Mouse (Mus musculus): Measurements from ENCODE around the gene Abhd17b. TPM values are rescaled to one million over a fixed set of nuclear protein-coding genes. Genes with fewer than 3 reads are reported as not detected.
"Not testable (repeated sequence)": the region's sequence is repeated elsewhere in the genome, so short reads cannot be mapped to it uniquely, and the experiment has no call there.

The Abhd17b gene
- 21.9 and 28.3 TPM in 2 replicates for polyA plus RNA-seq (2015; fragmentation: Nextera tagmentation; extraction: Ambion mirVana)

GRCm38 (mm10) chr19:21653172-21653981 lies at the start of gene Abhd17b:
Gene Abhd17b, plus strand, starts transcription at chr19:21653185.
- WGBS, result under 1% methylated on average over 96 of the region's 105 CpGs
- H3K4me1 ChIP-seq, result peaks cover 18% of the 10 kb centered on the region
- no peaks in the 10 kb centered on the region for H3K36me3 ChIP-seq
- H3K9me3 ChIP-seq, result no peaks in the 10 kb centered on the region
- peak within 1 kb of the TSS; percentile 88 for H3K4me3 ChIP-seq
- no peaks in the 10 kb centered on the region for H3K27me3 ChIP-seq
- H3K4me2 ChIP-seq, result peak within 1 kb of the TSS; percentile 71
- ATAC-seq (ENCODE audit: insufficient number of reproducible peaks, low FRiP score, low TSS enrichment, low read depth), result peak; percentile 21; the same call in 1 of the 2 replicates
- H3K27ac ChIP-seq, result peak within 1 kb of the TSS; percentile 97
- peak within 1 kb of the TSS; percentile 88 for H3K9ac ChIP-seq

DNA sequence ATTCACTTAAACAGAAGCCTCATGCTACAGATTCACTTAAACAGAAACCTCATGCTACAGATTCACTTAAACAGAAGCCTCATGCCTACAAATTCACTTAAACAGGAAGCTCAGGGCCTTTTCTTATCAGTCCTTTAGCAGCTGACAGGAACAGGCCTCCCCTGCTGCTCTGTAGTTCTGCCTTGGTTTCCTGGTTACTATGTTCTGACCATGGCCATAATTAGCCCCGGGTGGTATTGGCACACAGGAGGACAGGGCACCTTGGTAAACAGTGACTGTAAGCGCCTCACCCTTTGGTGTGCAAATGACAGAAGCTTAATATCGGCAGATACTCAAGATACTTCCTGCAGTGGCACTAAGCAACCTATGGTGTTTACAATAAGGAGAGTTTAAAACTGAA lies 49.1 kb upstream of the Abhd17b start:
- Histone ChIP-seq H3K27ac (no peak overlapping the region), H3K27me3 (no peaks in the 10 kb centered on the region), H3K9me3 (no peaks in the 10 kb centered on the region), H3K9ac (no peak overlapping the region), H3K4me3 (no peak overlapping the region), H3K4me2 (no peak overlapping the region), H3K4me1 (peaks cover 11% of the 10 kb centered on the region), H3K36me3 (no peaks in the 10 kb centered on the region)
- WGBS, result 73% methylated on average over 3 of the region's 3 CpGs
- no peak for ATAC-seq (ENCODE audit: insufficient number of reproducible peaks, low FRiP score, low TSS enrichment, low read depth)

DNA sequence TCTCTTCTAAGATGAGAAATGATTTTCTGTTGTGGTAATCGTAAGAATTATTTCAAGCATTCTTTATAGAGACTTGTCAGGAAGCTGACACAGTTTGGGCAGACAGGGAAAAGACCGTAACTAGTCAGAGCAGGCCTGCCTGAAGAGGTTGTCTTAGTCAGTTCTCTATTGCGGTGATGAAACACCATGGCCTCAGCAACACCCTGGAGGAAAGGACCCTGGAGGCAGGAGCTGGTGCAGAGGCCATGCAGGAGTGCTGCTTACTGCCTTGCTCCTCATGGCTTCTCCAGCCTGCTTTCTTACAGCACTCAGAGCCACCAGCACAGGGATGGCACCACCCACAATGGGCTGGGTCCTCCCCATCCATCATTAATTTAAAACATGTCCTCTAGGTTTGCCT lies 47.7 kb upstream of the Abhd17b start:
- 66% methylated on average over 3 of the region's 3 CpGs for WGBS
- Histone ChIP-seq H3K9ac (no peak overlapping the region), H3K4me3 (no peak overlapping the region), H3K27me3 (no peaks in the 10 kb centered on the region), H3K9me3 (no peaks in the 10 kb centered on the region), H3K36me3 (no peaks in the 10 kb centered on the region), H3K4me2 (no peak overlapping the region), H3K27ac (no peak overlapping the region), H3K4me1 (peaks cover 5% of the 10 kb centered on the region)
- ATAC-seq (ENCODE audit: insufficient number of reproducible peaks, low FRiP score, low TSS enrichment, low read depth), result no peak

DNA sequence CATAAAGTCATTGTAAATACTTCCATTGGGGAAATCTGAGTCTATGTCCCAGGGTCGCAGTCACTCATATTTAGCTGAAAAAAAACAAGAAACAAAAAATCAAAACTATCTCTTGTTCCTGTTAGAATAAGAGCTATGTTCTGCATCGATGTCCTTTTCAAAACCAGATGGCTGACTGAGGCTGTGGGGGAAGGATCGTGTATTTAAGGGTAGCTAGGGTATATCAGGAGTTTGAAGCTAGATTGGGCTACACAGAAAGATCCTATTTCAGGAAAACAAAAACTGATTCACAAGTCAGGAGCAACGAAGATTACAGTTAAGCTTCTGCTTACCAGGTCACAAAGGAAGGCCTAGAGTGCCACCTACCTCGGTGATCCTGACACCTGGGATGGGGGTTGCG lies 42.7 kb upstream of the Abhd17b start:
- Histone ChIP-seq H3K27me3 (no peaks in the 10 kb centered on the region), H3K9me3 (no peaks in the 10 kb centered on the region), H3K9ac (no peak overlapping the region), H3K4me1 (no peaks in the 10 kb centered on the region), H3K4me2 (no peak overlapping the region), H3K27ac (no peak overlapping the region), H3K36me3 (no peaks in the 10 kb centered on the region), H3K4me3 (no peak overlapping the region)
- ATAC-seq (ENCODE audit: insufficient number of reproducible peaks, low FRiP score, low TSS enrichment, low read depth), result no peak
- WGBS, result 76% methylated on average over 6 of the region's 6 CpGs

DNA sequence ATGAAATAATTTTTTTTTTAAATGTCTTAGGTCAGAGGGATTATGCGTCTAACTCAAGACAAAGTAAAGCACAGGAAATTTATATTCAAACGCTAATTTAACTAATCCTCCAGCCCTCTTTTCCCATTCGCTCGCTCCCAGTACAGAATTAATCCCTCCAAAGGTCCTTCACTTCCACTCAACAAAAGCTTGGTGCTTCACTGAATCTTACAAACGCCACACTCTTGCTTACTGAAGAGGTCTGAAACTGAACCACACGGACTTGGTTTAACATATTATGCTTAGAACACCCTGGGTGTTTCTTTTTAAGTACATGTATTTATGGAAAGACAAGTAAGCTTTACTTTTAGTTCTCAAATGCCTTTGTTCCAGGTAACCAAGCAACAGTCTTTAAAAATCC lies 41.7 kb upstream of the Abhd17b start:
- Histone ChIP-seq H3K4me1 (no peaks in the 10 kb centered on the region), H3K27me3 (no peaks in the 10 kb centered on the region), H3K9ac (no peak overlapping the region), H3K4me3 (no peak overlapping the region), H3K4me2 (no peak overlapping the region), H3K36me3 (no peaks in the 10 kb centered on the region), H3K9me3 (no peaks in the 10 kb centered on the region), H3K27ac (no peak overlapping the region)
- 68% methylated on average over 6 of the region's 6 CpGs for WGBS
- no peak for ATAC-seq (ENCODE audit: insufficient number of reproducible peaks, low FRiP score, low TSS enrichment, low read depth)

- no peak for ATAC-seq (ENCODE audit: insufficient number of reproducible peaks, low FRiP score, low TSS enrichment, low read depth)
These were observed 41.0 kb upstream of the Abhd17b start for GRCm38 (mm10) chr19:21611725-21612575.

GRCm38 (mm10) chr19:21615801-21616200 lies 37.2 kb upstream of the Abhd17b start:
- H3K9ac ChIP-seq, result no peak overlapping the region
- no peak for ATAC-seq (ENCODE audit: insufficient number of reproducible peaks, low FRiP score, low TSS enrichment, low read depth)
- peaks cover 6% of the 10 kb centered on the region; the same call in 1 of the 2 replicates for H3K36me3 ChIP-seq
- no peak overlapping the region for H3K4me2 ChIP-seq
- no peaks in the 10 kb centered on the region for H3K9me3 ChIP-seq
- H3K4me1 ChIP-seq, result no peaks in the 10 kb centered on the region
- no peak overlapping the region for H3K4me3 ChIP-seq
- no peak overlapping the region for H3K27ac ChIP-seq
- WGBS, result 91% methylated on average over 3 of the region's 3 CpGs
- no peaks in the 10 kb centered on the region for H3K27me3 ChIP-seq

More at GRCm38 (mm10) chr19:21611725-21612575, 41.0 kb upstream of the Abhd17b start:
- no peaks in the 10 kb centered on the region for H3K4me1 ChIP-seq
- no peak overlapping the region for H3K27ac ChIP-seq
- no peaks in the 10 kb centered on the region for H3K9me3 ChIP-seq
- WGBS, result 88% methylated on average over 9 of the region's 9 CpGs
- H3K9ac ChIP-seq, result no peak overlapping the region
- no peaks in the 10 kb centered on the region for H3K36me3 ChIP-seq
- no peak overlapping the region for H3K4me3 ChIP-seq
- H3K27me3 ChIP-seq, result no peaks in the 10 kb centered on the region
- no peak overlapping the region for H3K4me2 ChIP-seq

- no peak for ATAC-seq (ENCODE audit: insufficient number of reproducible peaks, low FRiP score, low TSS enrichment, low read depth)
- H3K27me3 ChIP-seq, result no peaks in the 10 kb centered on the region
- H3K4me3 ChIP-seq, result no peak overlapping the region
- no peak overlapping the region for H3K27ac ChIP-seq
- H3K4me1 ChIP-seq, result no peaks in the 10 kb centered on the region; the same call in 1 of the 2 replicates
- 67% methylated on average over 3 of the region's 3 CpGs for WGBS
- no peaks in the 10 kb centered on the region for H3K36me3 ChIP-seq
- no peak overlapping the region for H3K9ac ChIP-seq
- no peaks in the 10 kb centered on the region for H3K9me3 ChIP-seq
- H3K4me2 ChIP-seq, result no peak overlapping the region
These were observed 29.4 kb upstream of the Abhd17b start for GRCm38 (mm10) chr19:21623410-21624147.

GRCm38 (mm10) chr19:21624148-21624535 lies 28.8 kb upstream of the Abhd17b start:
- H3K27me3 ChIP-seq, result no peaks in the 10 kb centered on the region
- no peaks in the 10 kb centered on the region for H3K9me3 ChIP-seq
- WGBS, result 88% methylated on average over 4 of the region's 4 CpGs

DNA sequence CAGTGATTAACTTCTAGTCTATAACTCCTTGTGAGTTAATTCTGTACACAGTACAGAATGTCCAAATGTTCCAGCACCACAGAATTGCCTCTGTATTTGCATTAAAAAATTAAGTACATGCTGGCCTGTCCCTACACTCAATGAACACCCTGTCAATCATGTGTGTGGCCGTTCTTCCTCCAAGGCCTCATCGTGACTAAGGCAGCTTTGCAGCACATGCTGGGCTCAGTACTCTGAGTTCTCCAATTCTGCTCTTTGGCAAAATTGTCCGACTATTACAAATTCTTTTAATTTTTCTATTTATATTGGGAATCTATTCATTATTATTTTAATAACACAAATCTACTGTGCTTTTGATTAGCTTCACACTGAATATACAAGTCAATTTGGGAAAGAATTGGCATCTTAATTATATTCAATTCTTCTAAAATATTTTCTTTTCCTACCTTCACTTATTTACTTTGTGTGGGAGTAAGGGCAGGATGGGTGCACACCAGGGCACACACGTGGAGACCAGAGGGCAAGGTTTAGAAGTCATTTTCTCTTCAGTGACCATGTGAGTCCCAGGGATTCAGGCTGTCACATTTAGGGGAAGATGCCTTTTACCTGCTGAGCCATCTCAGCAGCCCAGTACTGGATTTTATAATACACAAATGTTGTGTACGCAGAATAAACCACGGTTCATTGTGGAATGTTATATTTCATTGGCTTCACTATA lies 26.6 kb upstream of the Abhd17b start:
- H3K4me1 ChIP-seq, result peaks cover 2% of the 10 kb centered on the region
- H3K27ac ChIP-seq, result no peak overlapping the region
- 85% methylated on average over 6 of the region's 6 CpGs for WGBS

More at GRCm38 (mm10) chr19:21624148-21624535, 28.8 kb upstream of the Abhd17b start:
- ATAC-seq (ENCODE audit: insufficient number of reproducible peaks, low FRiP score, low TSS enrichment, low read depth), result no peak
- H3K4me1 ChIP-seq, result no peaks in the 10 kb centered on the region; the same call in 1 of the 2 replicates
- no peak overlapping the region for H3K4me3 ChIP-seq
- H3K9ac ChIP-seq, result no peak overlapping the region
- H3K27ac ChIP-seq, result no peak overlapping the region
- no peaks in the 10 kb centered on the region for H3K36me3 ChIP-seq
- no peak overlapping the region for H3K4me2 ChIP-seq

GRCm38 (mm10) chr19:21628440-21628839 lies 24.5 kb upstream of the Abhd17b start:
- not testable (repeated sequence) for H3K36me3 ChIP-seq; H3K4me3 ChIP-seq; H3K27me3 ChIP-seq; H3K9ac ChIP-seq; ATAC-seq (ENCODE audit: insufficient number of reproducible peaks, low FRiP score, low TSS enrichment, low read depth); H3K9me3 ChIP-seq; H3K4me1 ChIP-seq; H3K4me2 ChIP-seq; H3K27ac ChIP-seq
- 52% methylated on average over 11 of the region's 11 CpGs for WGBS

More for the DNA sequence above, 26.6 kb upstream of the Abhd17b start:
- no peak for ATAC-seq (ENCODE audit: insufficient number of reproducible peaks, low FRiP score, low TSS enrichment, low read depth)
- Histone ChIP-seq H3K9me3 (no peaks in the 10 kb centered on the region), H3K27me3 (no peaks in the 10 kb centered on the region), H3K4me2 (no peak overlapping the region), H3K36me3 (no peaks in the 10 kb centered on the region), H3K9ac (no peak overlapping the region), H3K4me3 (no peak overlapping the region)
